Mouse (Mus musculus) testis, postnatal 10 days (tissue): ENCODE results near the gene Vwa3b.
A peak's percentile ranks its signal among the peaks of the same experiment; 100 is the strongest.
"Not testable (repeated sequence)": the region's sequence is repeated elsewhere in the genome, so short reads cannot be mapped to it uniquely, and the experiment has no call there.

Experiments
- DNase-seq: peaks from one replicate; pipeline ENCODE4 v3.0.0; 2021; ENCODE audit warnings: low spot score

Gene Vwa3b

DNA sequence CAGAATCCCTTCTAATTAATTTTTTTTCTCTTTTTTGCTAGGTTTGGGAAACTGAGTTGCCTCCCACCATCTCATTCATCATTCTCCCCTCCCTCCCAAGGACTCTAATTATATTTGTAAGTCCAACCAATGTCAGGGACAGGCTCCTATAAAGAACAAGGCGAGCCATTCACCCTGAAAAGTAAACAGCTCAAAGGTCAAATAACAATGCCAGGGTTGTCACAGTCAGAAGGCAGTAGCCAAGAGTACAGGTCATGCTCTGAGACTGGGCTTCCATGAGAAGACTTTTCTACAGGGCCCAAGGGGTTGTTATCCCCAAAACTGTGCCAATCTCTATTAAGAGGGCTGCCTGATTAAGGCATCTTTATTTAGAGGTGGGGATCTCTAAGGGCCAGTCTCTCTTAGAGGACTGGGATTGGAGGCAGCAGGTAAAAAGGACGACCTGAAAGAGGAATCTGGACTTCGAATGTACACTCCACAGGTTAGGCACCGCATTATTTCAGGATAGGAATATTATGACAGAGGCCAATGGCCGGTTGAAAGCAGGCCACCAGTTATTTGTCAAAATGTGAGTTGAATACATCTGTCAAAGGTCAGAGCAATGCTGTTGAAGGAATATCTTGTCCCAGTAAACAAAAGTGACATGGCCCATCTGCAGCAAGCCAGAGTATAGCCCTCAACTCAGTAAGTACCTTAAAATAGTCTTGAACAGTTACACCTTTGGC, at the start of gene Vwa3b:
TSS of gene Vwa3b (plus strand) at position 635 of the 725 bp plus-strand sequence.
- no peak for DNase-seq

DNA sequence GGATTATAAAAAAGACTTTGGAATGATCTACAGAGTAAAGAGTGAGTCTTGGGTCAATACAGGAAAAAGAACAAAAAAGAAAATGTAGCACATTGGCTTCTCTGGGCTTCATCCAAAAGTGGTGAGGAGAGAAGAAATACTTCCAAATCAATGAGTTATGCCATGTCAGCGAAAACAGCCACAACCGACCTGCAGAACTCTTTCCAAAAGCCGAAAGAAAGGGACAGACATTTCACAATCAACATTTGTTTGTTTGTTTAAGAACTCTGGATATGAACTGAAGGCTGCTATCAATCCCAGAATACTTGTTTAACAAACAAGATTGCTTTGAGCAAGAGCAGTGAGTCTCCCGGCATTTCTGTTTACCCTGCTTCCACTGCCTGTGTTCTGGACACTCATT, 49.6 kb upstream of the Vwa3b start:
- DNase-seq, result no peak

DNA sequence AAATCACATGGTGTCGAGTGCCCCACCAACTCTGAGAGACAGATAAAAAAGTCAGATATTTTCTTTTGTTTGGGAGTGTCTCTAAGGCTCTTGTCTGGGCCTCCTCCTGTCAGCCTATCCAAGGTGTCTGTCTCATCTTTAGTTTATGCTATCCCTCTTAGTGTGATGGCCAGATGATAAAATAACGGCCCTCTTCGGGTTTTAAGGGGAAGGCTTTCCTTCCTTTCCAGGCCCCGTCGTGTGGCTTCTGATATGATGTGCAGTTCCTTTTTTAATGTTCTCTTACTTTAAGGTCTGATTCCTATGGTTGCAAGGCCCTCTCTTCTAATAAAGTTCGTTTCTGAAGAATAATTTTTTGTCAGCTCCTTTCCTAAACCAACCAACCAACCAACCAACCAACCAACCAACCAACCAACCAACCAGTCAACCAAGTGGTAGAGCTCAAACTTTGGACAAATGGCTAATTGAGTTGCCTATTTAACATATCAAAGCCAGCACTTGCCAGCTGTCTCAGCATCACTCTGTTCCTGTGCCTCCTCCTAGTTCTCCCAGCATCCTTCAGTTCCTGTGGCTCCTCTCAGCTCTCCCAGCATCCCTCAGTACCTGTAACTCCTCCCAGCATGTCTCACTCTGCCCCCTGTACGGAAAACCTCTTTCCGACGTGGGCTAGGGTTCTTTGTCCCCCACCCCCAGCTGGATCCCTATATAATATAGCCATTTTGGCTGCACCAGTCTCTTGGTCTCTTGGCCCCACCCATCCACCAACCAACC, 44.0 kb upstream of the Vwa3b start:
- DNase-seq, result no peak

DNA sequence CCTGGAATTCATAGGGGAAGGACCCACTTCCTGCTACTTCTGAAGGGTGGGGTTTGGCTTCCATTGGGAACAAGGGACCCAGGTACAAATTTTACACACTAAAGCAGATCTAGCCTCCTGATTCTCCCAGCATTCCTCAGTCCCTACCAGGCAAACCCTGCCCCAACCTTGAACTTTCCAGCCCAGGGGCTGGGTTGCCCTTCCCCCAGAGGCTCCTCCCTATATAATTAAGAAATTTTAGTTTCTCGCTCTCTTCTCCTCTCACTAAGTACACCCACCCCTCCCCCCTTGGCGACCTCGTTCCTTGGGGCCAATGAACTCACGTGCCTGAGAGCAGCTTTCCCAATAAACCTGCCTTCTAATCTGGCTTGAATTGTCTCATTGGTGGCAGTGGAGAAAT, 42.6 kb upstream of the Vwa3b start:
- no peak for DNase-seq

DNA sequence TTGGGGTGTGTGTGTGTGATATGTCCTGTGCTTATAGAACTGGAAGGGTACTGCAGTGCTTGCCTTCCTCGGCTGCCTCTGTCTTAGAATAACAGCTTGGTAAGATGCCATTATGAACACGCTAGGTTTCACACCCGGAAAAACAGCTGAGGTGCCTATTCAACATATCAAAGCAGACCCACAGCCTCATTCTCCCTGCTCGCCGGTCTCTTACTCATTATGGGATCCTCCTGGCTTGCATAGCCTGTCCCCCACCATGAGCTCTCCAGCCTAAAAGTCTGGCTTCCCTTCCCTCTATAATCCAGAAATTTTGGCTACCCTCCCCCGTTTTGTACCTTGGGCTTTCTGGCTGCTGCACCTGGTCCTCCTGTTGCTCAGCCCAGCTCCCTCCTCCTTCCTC, 42.0 kb upstream of the Vwa3b start:
- no peak for DNase-seq

DNA sequence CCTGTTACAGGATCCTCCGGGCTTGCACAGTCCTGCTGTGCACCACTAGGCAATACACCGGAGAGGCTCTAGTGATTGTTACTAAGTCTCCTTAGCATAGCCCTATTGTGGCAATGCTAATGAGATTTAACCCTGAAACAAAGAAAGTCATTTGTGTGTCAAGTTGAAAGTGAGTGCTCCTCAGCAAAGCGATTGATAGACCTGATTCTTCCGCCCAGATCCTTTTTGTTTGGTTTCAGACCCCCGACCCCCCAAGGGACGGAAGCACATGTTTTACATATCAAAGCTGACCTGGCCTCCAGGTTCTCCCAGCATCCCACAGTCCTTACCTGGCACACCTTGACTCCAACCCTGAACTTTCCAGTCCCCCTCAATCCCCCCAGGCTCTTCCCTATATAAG, 40.5 kb upstream of the Vwa3b start:
- DNase-seq, result no peak

DNA sequence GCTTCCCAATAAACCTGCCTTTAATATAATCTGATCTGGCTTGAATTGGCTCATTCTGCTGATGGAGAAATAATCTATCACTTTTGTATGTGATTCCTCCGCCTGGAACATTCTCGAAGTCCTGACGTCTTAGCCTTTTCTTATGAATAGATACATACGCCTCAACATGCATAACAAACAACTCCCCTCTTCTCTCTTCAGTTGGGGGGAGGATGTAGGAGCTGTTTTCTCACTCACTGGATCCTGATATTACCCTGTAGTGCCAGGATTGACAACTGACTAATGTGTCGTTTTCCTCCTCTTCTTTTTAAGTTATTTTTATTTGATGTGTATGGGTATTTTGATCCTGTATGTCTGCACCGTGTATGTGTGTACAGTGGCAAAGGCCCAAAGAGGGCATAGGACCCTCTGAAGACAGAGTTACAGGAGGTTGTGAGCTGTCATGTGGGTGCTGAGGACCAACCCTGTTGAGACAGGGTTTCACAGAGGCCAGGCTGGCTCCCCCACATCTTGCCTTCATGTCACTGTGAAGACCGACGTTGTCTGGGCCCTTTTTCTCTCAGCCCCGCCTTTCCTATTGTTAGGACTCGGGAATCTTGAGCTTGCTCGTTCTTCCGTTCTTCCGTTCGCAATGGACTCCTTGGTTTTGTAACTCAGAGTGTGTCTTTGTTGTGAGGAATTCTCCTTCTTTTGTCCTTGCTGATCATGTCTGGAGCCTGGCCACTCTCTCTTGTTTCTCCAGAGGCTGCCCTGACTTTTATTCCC, 39.8 kb upstream of the Vwa3b start:
- no peak for DNase-seq

DNA sequence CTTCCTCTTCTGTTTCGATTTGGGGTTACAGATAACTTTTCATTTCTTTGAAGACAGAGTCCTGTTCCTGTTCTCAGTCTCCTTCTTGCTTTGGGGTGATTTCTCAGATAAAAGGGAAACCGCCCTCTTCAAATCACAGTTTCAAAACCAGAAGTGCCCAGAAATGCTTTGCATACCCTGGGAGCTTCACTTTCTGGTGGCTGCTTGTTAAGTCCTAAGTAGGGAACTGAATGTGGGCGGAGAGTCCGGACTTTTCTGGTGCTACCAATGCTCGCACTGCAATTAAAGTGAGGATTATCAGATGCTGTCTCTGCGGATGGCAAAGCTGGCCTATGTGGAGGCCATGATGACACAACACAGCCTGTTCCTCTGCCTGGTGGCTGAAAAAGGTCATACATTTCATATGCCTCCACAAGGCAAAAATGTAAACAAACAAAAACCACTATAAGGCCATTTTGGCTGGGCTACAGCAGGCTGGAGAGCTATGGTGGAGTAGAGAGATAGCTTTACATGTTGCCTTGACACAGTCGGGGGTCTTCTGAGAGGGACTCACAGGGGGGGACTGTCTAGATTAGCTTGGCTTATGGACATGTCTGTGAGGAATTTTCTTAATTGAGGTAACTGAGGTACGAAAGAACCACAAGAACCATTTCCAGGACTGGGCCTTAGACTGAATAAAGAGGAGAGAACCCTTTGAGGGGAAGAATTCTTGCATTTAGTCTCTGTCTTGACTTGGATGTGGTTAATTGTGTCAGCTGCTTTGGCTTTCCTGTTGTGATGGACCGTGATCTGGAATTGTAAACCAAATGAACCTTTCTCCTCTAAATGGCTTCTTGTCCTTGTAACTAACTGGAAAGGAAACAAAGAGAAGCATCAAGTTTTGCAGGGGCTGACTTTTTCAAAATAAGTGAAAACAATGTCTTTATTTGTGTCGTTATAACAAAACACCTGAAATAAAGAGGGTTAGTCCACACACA, 38.9 kb upstream of the Vwa3b start:
- no peak for DNase-seq

DNA sequence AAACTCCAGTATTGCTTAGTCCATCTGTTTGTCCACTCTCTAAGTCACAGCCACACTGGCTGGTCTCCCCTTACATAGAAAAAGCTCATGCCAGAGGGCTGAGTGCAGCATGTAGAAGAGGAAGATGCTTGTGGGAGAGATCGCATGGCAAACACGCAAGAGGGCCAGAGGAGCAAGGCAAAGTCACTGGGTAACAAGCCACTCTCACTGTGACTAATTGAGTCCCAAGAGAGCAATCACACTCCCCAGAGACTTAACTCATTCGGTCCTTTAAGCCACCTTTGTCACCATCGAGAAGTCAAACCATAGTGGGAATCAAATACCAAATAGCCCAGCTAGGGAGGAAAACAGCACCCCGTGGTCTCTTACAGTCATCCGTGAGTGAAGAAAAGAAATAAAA, 38.2 kb upstream of the Vwa3b start:
- DNase-seq, result no peak

DNA sequence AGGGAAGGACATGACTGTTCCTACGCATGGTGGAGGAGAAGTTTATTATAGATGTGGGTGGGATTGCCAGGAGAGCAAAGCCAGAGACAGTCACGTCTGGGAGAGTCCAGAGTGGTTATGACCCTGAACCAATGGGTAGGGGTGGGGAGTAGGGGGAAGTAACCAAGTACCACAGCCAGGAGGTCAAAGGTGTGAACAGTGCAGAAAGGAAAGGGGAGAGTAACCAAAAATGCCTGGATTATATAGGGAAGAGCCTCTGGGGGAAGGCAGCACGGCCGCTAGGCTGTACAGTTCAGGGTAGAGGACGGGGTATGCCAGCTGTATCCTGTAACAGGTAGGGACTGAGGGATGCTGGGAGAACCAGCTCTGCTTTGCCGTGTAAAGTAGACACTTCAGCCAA, 37.8 kb upstream of the Vwa3b start:
- no peak for DNase-seq

DNA sequence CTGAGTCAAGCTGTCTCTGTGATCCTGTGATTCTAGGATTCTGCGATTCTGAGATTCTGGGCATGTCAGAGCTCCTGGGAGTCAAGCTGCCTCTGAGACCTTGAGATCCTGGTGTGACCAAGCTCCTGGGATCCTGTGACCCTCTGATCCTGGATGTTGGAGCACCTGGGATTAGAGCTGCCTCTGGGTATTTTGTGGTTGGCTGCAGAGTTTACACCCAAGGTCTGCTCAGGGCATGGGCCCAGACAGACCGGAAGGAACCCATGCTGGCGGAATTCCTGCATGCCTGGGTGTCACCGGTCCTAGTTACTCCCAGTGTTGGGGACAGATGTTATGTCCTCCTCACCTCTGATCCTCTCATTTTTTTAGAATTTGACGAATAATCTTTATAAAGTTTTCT, 32.1 kb upstream of the Vwa3b start:
- DNase-seq, result no peak

DNA sequence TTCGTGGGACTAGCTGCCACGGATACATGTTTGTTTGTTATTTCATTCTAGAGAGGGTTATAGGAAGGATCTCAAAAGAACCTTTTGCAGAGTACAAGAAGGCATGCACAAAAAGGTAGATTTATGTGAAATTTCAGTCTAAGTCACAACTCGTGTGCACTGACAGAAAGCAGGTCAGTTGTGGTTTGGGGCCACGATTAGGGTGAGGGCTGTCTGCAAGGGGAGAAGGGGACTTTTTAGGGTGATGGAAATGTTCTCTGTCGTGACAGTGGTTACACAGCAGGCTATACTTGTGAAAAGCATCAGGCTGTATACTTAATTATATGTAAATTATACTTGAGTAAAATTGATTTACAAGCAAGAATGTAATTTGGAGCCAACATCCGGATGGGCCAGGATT, 30.6 kb upstream of the Vwa3b start:
- DNase-seq, result no peak

DNA sequence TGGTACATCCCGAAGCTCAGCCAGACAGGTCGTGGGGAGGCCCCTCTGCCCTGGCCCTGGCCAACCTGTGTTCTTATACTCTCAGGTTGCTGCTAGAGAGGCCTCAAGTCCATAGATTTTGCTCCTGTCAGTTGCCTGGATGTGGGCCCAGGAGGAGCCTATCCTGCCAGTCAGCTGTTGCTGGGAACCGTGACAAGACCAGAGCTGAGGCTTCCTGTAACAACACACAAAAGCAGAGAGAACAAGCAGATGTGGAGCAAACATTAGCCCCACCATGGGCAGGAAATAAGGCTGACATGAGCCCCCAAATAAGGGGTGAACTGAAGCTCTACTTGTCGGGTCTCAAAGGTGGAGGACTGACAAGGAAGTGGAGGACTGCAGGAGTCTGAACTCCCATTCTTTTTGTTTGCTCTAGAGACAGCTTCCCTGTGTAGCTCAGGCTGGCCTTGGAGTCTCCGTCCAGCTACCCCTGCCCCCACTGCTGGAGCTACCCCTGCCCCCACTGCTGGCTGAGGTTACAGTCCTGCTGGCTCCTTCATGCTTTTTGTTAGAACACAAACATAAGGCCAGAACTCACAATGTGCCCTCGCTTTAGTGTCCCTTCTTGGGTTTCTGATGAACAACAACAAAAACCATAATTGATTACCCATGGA, 29.7 kb upstream of the Vwa3b start:
- peak; percentile 46 for DNase-seq

DNA sequence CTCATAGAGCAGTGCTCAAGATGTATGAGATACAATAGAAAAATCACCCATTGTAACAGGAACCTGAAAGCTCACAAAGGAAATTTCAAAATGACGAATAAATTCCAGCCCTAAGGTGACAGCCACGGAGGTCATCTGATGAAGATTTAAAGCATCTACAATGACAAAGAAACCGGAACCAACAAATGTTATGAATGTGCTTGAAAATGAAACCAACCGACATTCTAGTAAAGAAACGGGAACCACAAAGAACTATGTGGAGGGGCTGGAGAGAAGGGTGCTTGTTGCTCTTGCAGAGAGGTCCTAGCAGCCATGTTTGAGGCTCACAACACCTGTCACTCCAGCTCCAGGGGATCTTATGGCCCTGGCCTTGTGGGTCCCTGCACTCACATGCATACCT, 26.1 kb upstream of the Vwa3b start:
- DNase-seq, result no peak

DNA sequence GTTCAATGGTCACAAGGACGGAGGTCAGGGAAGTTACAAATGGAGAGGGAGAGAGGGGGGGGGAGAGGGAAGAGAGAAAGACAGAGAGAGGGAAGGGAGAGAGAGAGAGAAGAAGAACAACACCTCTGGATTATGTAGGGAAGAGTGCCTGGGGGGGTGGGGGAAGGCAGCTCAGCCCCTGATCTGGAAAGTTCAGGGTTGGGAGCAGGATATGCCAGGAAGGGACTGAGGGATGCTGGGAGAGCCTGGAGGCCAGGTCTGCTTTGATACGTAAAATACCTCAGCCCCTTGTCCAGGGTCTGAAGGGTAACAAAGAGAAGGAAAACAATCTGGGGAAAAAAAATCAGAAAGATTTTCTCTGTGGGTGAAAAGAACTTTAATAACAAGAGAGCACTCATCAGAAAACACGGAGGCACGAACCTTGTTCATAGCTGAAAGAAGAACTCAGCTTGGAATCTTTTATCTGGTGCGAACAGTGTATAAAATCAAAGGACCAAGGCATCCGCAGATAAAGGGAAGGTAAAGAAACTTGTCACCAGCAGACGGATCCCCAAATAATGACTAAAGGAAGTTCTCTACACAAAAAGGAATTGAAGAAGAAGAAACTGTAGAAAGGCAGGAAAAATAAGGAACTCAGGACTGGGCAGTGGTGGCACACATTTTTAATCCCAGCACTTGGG, 24.6 kb upstream of the Vwa3b start:
- no peak for DNase-seq

DNA sequence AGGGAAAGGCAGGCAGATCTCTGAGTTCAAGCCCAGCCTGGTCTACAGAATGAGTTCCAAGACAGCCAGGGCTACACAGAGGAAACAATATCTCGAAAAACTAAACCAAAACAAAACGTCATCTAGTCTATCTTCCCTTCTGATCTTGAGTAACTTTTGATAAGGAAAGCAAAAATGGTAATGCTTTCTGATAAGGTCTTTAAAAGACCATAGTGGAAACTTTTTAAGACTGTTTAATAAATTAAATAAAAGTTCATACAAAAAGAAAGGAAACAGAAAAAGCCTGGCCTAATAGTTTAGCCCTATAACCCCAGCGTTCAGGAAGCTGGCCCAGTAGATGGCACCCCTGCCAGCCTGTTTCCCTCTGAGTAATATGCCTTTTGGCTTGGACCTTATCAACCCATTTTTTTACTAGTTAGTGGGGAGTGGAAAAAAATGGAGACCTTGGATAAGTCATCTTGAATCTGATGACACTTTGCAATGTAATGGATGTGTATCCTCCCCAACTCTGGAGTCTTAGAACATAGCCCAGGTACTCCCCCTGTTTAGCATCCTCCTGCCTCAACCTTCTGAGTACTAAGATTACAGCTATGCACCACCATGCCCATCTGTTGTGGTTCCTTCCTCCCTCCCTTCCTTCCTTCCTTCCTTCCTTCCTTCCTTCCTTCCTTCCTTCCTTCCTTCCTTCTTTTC, 23.9 kb upstream of the Vwa3b start:
- no peak for DNase-seq

DNA sequence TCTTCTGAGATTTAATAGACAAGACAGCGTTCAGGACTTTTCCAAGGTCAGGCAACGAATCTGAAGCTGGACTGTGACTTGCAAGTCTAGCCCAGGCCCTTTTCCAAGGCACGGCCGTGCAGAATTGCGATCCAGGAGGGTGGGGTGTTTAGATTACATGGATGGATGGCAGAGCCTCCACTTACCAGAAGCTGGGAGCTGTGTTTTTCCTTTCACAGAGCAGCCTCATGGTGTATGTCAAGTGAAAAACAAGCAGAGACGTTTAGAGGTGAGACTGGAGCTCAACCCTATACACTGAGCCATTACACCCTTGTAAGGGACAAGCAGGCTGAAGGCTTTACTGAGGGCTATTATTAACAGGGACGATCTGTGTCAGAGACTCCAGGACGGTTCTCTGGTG, 21.9 kb upstream of the Vwa3b start:
- DNase-seq, result no peak

DNA sequence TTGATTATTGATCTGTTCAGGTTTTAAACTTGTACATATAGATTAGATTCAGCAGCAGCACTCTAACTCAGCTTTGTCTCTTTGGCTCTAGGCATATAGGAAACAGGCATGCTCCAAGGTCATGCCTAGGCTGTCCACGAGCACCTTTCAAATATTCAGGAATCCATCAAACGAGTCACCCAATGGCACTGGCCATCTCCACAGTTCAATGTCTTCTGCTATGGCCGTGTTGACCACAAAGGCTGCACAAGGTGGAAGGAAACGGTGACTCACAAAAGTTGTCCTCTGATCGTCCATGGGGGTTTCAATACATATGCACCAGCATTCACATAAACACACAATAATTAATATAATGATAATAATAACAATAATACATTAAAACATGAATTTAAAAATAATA, 21.4 kb upstream of the Vwa3b start:
- no peak for DNase-seq

DNA sequence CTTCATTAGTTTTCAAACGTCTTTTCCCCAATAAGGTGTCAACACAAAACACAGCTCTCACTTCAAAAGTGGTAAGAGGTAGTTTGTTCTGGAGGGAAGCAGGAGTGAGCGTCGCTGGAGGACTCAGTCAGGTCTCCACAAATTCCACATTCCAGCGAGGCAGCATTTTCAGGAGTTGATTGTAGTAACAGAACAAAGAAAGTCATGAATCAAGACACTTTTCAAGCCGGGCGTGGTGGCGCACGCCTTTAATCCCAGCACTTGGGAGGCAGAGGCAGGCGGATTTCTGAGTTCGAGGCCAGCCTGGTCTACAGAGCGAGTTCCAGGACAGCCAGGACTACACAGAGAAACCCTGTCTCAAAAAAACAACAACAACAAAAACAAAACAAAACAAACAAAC, 19.9 kb upstream of the Vwa3b start:
- not testable (repeated sequence) for DNase-seq

DNA sequence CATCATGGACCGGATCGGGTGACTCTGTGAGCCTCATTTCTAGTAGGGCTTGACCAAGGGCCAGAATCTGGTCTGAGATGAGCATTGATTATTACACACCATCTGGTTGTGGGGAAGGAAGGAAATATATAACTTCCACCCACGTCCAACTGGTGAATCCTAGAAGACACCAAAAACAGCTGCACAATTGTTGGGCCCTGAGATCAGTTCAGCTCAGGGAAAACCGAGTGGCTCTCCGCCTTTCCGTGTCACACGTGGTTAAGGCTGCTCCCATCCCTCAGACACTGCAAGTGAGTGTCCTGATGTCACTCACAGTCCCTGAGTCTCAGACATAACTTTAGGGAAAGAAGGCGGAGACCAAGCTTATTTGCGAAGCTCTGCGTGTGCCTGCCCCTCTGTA, 16.5 kb upstream of the Vwa3b start:
- no peak for DNase-seq
